Mouse (Mus musculus) WW6 (cell line): ENCODE data around the gene Col1a1.

Experiments used
- DNase-seq: peaks from one replicate; pipeline ENCODE4 v3.0.0-alpha.2; 2013; ENCODE audit warnings: low read depth, low spot score

The Col1a1 gene

DNA sequence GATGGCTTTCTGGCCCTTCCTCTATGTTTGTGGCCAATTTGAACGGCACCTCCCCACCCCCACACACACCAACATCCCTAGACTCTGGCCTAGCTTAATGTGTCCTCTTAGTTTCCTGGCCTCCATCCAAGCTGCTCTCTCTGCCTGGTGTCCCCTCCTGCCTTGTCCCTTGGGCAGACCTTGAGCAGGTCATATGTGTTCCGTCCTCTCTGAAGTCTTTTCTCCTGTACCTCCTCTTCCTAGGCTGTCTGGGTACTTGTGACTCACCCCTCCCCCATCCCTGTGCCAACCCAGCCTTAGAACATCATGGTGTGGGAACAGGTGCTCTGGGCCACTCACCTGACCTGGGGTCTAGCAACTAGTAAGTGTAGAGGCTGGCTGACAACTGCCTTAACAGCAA, 38.9 kb downstream of the Col1a1 start:
- no peak for DNase-seq

GRCm38 (mm10) chr11:94976199-94976598, 40.2 kb downstream of the Col1a1 start, which contains the start of gene Sgca:
Gene Sgca, minus strand, starts transcription at chr11:94976327.
- DNase-seq, result no peak

GRCm38 (mm10) chr11:94978178-94978915, 42.3 kb downstream of the Col1a1 start:
- no peak for DNase-seq

- peak; percentile 89 for DNase-seq
Measured at GRCm38 (mm10) chr11:94978947-94979346, 42.9 kb downstream of the Col1a1 start.

DNA sequence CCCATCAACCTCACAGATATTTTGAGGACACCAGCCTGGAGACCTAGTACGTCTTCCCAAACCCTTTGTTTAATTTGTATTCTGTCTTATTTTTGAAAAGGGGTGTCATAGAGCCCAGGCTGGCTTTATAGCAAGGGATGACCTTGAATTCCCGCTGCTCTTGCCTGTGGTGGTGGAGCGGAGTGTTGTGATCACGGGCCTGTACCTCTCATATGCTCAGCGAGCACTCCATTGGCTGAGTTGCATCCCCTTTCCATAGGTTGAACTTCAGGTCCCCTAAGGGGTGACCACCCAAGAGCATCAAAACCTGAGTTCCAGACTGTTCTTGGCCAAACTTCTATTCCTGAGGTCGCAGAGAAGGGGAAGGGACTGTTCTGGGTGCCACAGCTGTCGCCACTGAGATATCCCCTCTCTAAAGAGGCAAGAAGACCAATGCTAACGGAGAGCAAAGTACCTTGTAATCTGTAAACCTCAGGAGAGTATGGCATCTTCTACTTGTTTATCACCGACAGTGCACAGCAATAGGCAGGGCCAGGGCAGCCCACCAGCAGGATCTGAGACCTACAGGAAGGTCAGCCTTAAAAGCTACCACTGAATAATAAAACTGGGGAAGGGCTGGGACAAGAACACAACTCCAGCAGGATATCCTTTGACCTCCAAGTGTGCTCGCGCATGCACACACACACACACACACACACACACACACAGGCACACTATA, 43.6 kb downstream of the Col1a1 start:
- DNase-seq, result no peak

DNA sequence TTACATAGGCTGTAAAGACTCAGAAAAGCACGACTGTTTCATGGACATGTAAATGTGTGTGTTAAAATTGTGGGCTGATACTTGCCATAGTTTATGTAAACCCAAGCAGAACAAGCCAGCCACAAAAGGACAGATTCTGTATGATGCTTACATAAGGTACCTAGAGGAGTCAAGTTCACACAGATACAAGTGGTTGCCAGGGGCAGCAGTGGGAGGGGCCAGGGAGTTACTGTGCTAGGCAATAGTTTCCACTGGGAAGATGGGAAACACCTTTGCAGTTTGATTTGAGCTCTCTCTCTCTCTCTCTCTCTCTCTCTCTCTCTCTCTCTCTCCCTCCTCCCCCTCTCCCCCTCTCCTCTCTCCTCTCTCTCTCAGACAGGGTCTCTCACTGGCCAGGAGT, 49.1 kb downstream of the Col1a1 start:
- DNase-seq, result no peak

GRCm38 (mm10) chr11:94985822-94986221, 49.8 kb downstream of the Col1a1 start:
- DNase-seq, result no peak

GRCm38 (mm10) chr11:94986435-94986834, 50.4 kb downstream of the Col1a1 start:
- DNase-seq, result no peak

- DNase-seq, result no peak
Measured at GRCm38 (mm10) chr11:94987341-94987740, 51.3 kb downstream of the Col1a1 start.

DNA sequence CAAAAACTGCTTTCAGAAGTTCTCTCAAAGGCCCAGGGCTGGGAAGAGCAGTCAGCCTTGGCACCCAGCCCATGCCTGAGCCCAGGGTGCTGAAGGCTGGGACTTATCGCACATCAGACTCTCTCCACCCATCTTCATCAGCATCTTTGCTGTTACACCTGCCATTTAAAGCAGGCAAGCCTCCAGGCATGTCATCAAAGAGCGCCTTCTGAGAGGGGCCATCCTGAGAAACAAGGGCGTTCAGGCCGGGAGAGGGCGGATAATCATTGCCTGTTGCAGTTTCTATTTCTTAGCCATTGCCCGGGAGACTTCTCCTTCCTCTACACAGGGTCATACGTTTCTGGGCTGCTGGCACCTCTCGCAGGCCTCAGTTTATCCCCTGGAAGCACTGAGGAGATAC, 51.8 kb downstream of the Col1a1 start:
- no peak for DNase-seq

GRCm38 (mm10) chr11:94988780-94989561, 52.9 kb downstream of the Col1a1 start:
- no peak for DNase-seq

DNA sequence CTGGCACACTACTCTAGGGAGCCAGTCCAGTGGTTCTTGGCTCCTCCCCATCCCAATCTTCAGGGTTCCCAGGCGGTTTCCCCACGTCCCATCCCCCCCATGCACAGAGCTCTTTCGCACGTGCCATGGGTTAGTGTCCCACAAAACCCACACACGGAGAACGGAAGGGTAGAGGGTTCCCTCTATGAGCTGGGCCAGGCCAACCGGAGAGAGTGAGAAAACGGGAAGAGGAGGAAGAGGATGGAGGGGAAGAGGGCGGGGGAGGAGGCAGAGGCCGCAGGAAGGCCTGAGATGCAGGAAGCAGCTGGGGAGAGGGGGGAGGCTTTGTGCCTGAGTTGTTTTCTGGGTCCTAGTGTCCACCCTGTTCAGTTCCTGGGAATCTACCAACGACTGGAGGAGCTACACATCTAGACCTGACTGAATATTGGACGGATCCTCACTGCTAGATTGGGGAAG, 53.6 kb downstream of the Col1a1 start:
- peak; percentile 72 for DNase-seq

DNA sequence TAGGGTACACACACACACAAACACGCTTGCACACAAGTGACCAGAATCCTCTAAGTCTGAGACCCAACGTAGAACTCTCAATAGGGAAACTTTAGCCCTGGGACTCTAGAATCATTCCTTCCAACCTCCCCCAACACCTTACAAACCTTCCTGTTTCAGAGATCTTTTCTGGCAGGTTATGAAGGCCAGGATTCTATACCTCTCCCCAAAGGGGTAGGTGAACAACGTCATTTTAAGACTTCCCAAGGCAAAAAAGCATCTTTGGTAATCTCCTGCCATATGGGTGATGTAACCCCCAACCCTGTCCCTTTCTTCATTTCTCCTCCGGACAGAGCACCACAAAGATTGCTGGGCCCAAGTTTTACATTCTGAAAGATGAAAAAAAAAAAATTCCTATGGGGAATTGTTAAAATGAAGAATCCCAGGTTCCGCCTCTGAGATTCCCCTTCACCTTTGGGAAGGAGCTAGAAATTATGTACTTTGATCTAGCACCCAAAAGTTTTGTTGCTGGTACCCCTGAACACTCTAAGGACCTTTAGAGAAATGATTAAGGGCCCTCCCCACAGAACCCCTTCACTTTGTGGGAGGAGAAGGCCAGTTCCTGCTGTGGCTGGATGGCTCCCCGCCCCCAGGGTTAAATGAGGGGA, 54.2 kb downstream of the Col1a1 start:
- no peak for DNase-seq

DNA sequence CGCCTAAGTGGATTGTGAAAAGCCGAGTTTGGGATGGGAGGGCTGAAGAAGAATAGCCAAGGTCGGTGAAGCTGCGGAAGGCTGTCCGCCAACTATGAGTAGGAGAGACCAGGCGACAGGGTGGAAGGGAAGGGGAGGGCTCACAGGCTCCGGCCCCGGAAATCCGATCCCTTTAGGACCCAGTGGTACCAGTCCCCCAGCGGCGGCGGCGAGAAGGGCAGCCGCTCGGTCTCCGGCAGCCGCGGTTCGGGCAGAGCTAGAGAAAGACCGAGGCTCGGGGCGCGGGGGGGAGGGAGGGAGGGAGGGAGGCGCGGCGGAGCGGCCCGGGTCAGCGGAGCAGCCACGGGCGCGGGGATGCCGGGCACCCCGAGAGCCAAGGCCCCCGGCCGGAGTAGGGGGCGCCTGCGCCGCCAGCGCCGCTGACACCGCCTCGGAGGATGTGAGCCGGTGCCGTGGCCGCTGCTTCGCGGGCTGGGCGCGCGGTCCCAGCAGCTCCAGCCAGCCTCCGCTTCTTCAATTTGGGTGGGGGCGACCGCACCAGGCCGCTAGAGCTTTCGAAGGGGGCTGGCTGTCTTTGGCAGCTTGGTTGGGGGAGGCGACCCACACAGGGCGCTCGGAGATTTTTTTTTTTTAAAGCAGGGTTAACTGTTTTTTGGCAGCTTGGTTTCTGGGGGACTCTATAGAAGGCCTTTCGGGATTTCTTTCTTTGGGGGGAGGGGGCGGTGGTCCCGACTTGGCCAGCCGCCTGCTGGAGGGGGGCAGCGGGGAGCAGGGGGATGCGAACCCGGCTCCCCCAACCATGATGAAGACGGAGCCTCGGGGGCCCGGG, 54.9 kb downstream of the Col1a1 start, which contains the start of gene Ppp1r9b:
Ppp1r9b (plus strand) TSS at position 287 of the 829 bp plus-strand sequence.
- DNase-seq, result peak; percentile 87

DNA sequence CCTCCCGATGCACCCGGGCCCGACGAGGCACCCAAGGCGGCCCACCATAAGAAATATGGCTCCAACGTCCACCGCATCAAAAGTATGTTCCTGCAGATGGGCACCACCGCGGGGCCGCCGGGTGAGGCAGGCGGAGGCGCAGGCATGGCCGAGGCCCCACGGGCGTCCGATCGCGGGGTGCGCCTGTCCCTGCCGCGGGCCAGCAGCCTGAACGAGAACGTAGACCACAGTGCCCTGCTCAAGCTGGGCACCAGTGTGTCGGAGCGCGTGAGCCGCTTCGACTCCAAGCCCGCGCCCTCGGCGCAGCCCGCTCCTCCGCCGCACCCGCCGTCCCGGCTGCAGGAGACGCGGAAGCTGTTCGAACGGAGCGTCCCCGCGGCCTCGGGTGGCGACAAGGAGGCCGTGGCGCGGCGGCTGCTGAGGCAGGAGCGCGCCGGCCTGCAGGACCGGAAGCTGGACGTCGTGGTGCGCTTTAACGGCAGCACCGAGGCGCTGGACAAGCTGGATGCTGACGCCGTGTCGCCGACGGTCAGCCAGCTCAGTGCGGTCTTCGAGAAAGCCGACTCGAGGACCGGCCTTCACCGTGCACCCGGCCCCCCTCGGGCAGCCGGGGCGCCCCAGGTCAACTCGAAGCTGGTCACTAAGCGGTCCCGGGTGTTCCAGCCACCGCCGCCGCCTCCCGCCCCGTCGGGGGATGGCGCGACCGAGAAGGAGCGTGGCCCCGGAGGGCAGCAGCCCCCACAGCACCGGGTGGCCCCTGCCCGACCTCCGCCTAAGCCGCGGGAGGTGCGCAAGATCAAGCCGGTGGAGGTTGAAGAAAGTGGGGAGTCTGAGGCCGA, 55.8 kb downstream of the Col1a1 start:
- DNase-seq, result no peak

- no peak for DNase-seq
Measured at GRCm38 (mm10) chr11:94992480-94992753, 56.4 kb downstream of the Col1a1 start.

- DNase-seq, result peak; percentile 63
Measured at GRCm38 (mm10) chr11:94992754-94993606, 57.0 kb downstream of the Col1a1 start.

DNA sequence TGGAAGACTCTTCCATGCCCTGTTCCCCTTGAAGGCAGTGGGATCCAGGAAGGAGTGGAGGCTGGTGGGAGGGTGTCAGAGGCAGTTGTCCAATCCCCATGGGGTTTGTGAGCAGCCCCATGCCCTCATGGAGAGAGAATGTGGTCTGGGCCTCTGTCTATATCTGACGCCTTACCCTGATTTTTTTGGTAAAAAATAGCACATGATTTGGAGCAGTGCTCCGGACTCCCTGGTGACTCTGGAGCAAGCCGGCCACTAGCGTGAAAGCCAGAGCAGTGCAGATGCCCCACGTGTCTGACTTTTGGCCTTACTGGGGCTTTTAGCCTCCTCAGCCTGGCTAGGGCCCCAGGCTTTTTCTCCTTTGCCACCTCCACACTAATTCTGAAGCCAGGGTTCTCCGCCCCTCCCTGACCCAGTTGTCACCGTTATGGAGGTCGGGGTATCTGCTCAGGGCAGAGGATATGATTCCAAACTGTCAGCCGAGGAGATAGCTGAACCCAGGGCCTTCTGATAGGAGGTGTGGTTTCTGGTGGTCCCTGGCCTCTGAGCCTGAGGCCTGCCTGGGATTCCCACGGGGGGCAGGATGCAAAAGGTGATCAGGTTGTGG, 58.3 kb downstream of the Col1a1 start:
- DNase-seq, result no peak
